Mouse (Mus musculus) liver, adult 2 months (tissue): Measurements from ENCODE around the gene Pgr.

Experiments used
- CTCF ChIP-seq: fragments of 200-500 bp; IDR thresholded peaks from 2 replicates; pipeline ENCODE4 v1.5.1; 2011; ENCODE audit warnings: low read depth, low read length, control low read depth
- POLR2A ChIP-seq: fragments of 200-500 bp; IDR thresholded peaks from 2 replicates; pipeline ENCODE4 v1.6.1; 2011; ENCODE audit warnings: low read length, control low read depth; ENCODE audit not compliant: insufficient read depth; ENCODE audit errors: extremely low read depth

DNA sequence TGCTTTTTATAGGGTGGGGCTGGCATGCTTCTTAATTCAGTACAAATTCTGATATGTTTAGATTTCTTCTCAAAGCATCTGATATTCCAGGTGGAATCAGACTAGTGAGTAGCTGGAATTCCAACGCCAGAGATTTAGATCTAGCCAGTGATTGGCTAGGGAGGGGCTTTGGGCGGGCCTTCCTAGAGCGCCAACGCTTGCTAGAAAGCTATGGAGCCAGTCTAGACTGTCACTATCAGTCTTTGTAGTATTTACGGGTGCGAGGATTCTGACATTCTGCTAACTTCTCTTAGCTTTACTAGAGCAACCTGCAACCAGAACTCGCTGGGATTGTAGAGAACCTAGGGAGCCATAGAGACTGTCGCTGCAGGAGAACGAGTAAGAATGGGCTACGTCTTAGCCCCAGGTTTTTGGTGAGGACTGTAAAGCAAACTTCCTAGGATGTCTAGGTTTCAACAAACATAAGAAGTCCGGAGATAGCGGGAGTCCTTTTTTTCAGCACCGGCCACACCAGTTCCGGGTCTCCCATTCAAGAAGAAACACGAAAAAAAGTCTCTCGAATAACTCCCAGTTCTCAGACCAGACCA lies at the start of gene Pgr:
- TF ChIP-seq CTCF, result no peak
- no peak for TF ChIP-seq POLR2A
